Mouse (Mus musculus) testis, postnatal 14 days (tissue): ENCODE data around the gene Ppif.

Experiments used
- DNase-seq: peaks from one replicate; pipeline ENCODE4 v3.0.0; 2021; ENCODE audit warnings: low spot score

The Ppif gene

GRCm38 (mm10) chr14:25736589-25736988 is 42.6 kb downstream of the Ppif start:
- peak; percentile 68 for DNase-seq

DNA sequence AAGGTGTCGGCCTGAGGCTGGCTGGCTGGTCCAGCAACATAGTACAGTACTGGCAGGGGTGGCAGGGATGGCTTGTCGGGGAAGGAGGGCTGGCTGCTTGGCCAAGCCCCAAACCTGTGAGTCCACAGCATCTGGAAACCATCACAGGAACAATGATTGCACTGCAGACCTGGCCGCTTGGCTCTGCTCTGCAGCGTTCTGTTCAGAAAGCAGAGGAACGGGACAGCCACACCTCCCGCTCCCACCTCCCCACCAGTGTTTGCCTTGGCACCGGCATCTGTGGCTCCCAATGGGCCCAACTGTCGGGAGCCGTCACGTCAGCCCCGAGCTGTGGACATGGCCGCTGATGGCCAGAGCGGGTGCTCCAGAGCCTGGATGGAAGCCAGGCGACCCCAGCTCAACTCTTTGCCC is 44.6 kb downstream of the Ppif start:
- no peak for DNase-seq

DNA sequence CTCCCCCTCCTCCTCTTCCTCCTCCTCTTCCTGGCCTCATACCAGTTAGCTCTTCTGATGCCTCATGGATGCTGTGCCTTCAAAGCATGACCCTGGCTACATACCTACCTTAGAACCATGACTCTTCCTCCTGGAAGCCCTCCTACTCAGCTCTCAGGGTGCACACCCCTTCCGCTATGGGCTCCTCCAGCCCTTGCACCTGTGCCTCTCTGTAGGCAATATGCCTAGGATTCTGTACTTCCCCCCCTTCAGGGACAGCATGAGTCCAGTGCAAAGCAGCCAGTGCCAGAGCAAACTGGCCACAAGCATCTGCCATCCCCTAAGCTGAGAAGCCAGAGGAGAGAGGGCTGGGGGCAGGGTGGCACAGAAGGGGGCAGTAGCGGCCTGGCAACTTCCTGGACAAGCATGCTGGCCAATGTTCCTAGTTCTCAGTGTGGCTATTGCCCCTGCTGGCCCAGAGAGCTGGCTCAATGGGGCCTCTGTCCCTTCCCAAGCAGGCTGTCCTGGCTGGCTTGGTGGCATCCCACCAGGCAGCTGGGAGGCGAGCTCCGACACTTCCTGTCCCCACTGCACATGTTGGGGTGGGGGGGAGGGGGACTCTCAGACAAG is 46.1 kb downstream of the Ppif start:
- DNase-seq: no peak

DNA sequence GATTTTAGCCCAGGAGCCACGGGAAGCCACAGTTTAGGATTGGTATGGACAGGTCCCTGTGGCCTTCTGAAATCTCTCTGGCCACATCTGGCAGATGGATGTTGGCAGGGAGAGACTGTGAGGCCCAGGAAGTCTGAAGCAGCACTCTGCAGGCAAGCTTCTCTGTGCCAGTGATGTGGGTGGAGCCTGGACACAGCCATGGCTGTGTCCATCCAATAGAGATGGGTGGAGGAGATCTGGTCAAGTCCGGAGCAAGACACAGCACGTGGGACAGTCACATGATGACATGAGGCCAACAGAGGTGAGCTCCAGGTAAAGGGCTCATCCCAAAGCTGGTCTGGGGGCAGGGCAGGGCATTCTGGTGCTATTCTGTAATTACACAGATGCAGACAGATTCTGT is 47.3 kb downstream of the Ppif start:
- DNase-seq: no peak

GRCm38 (mm10) chr14:25741840-25742367 is 48.0 kb downstream of the Ppif start:
- no peak for DNase-seq

DNA sequence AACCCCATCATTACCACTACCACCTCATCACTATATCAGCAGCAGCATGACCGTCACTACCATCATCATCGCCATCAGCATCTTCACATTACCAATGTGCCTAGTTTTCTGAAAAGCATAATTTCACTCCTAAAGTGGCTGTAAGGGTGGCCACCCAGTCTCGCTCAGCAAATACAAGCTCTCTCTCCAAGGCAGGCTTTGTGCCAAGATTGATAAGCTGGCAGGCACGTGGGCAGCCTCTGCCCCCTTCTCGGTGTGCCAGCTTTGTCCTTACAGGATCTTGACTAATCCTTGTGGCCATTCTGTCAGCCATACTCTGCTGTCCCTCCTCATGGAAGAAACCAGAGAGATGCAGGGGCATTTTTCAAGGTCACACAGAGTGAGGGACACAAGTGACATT is 49.0 kb downstream of the Ppif start:
- DNase-seq: no peak

- DNase-seq: no peak
Observed at GRCm38 (mm10) chr14:25745365-25746184, 51.6 kb downstream of the Ppif start.

DNA sequence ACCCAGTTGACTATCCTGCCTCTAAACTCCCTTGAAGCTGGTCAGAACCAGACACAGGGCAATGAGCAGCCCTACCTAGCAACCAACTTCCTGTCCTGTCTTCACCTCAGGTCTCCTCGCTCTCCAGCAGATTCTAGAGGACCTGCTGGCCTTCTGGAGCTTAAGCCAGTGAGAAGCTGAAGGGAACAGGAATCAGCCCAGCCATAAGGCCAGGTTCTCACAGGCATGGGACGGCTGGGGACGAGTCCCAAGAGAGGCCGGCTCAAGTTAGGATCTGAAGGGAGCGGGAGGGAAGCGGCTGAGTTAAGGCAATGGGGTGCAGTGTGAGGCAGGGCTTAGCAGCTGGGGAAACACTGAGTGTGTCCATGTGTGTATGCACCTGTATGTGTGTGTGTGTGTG is 52.4 kb downstream of the Ppif start:
- DNase-seq: no peak

GRCm38 (mm10) chr14:25746971-25747945 is 53.3 kb downstream of the Ppif start:
- no peak for DNase-seq

GRCm38 (mm10) chr14:25747996-25748756 is 54.2 kb downstream of the Ppif start:
- DNase-seq: no peak

DNA sequence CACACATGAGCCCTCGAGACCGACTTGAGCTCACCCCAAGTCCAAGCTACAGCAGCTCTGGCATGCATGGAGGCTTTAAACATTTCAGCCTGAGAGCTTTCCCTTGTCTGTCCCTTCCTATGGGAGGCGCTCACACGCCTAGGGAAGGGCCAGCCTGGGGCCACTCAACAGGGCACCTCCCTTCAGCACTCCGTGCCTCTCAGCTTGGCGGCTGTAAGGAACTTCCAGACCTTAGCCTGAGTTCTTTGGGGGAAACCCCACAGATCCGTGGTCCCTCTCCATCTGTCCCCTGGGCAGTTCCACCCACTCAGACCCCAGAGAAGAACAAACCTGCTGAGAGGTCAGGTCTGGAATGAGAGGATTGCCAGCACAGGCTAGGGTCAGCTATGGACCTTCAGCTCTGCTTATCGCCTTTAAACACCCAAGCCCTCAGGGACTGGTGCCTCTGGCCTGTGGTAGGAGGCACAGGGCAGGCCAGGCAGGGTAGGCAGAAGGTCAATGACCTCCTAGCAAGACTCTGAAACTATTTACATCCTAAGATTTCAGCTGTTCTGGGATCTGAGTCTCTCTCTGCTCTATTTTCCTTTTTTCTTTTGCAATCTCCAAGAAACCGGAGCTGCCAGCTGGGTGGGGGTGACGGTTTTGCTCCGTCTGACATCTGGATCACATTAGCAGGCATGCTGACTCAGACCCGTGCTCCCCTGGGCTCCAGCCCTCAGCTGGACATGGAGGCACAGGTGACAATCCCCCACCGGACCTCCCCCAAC is 55.4 kb downstream of the Ppif start:
- DNase-seq: no peak
